Mouse (Mus musculus) mature B cell (primary cell): ENCODE data around the gene Wdr19.

Source experiments
- in situ Hi-C: fragments of 300-500 bp; cut with MboI; formaldehyde crosslinking; loops from 2 replicates; pipeline ENCODE4 v1.14.3; 2019

Gene Wdr19

DNA sequence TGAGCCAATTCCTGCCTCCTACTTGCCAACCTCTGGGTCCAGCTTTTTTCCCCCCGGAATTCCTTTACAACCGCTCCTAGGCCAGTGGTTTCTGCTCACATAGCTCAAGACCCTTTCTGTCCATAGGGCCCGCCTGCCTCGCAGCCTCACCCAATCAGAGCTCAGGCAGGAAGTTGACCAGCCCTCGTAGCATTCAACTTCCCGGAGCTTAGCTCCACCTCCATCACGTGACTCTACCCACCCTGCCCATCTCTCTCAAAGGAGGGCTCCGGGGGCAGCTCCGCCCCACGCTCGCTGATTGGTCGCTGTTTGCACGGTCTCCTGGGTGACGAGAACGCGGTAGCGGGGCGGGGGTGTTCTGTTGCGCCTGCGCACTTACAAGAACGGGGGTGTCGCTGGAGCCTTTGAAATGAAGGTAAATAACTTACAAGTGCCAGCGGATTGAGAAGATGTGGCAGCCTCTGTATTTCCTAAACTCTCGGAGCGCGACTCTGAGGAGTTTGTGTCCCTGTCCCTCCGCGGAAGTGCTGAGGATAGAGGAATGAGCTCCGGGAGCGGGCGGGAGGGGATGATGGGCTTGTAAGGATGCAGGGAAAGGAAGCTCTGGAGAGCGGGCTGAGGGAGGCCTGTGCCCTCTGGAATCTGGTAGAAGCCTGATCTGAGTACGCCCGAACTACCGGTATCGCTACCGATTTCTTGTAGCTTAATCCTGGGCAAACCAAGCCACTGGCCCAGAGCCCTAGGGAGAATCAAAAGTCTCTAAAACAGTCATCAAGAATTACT, at the start of gene Wdr19:
Gene Wdr19, plus strand, starts transcription at position 351 of the 783 bp plus-strand sequence.
- in situ Hi-C loops, result no loop called here

DNA sequence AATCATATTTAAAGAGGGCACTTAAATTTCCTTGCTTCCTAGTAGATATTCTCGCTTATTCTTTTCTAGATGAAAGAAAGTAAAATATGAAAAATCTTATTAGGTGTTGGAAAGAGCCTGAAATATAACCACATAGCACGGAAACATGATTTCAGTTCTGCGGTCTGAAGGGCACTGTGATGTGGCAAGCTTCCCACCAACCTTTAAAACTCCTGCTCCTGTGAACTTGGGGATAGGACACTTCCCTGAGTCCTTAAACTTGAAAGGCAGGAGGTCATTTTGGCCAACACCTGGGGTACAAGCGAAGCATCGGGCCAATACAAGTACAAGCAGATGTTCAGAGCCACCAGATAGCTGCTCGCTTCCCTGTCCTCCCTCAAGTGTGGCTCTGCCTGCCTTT, 49.8 kb upstream of the Wdr19 start:
- in situ Hi-C loops, result no loop called here

- in situ Hi-C loops, result no loop called here
Observed at GRCm38 (mm10) chr5:65150376-65150955, 49.0 kb upstream of the Wdr19 start.

DNA sequence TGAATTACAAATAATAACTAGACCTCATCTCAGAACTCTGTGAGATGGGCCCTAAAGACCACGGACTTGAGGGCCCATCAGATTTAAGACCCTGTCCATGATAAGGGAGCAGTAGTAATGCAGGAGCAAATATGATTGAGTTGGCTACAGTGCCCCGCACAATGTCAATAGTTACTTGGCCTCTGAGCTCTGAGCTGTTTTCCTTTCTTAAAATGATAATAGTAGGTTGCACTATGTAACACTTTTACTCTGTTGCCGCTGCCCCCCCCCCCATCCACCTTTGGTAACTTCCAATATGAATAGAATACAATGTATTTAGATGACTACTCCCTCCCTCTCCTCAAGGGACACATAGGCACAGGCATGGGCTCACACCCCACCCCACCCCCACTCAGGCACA, 48.2 kb upstream of the Wdr19 start:
- in situ Hi-C loops, result no loop called here

DNA sequence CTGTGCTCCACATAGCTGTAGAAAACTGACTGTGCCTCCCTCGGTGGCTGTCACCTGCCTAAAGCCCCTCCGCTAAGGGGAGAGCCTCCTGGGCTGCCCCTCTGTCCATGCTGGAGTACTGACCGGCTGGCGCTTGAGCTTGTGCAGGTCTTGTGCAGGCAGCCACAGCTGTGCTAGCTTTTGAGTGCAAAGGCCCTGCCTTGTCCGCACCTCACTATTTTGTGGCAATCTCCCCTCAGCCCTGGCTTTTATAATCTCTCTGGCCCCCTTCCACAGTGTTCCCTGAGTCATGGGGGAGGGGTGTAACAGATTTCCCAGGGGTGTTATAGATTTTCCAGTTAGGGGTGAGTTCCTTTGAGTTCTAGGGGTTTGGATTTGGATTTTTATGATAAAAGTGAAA, 47.7 kb upstream of the Wdr19 start:
- in situ Hi-C loops, result no loop called here

DNA sequence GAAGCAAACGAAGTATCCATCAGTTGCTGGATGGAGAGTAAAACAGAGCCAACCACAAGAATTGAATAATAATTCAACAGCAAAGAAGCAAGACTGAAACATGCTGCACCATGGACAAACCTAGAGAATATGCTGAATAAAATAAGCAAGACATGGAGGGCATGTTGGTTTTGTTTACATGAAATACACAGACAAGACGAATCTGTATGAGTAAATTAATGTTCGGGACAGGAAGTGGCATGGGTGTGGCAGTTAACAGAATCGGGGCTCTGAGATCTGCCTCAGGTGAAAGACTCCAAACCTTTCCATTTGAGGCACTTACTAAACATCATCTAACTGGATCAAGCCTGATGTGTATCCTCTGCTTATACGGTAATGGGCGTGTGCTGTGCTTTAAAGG, 45.2 kb upstream of the Wdr19 start:
- in situ Hi-C loops, result no loop called here

DNA sequence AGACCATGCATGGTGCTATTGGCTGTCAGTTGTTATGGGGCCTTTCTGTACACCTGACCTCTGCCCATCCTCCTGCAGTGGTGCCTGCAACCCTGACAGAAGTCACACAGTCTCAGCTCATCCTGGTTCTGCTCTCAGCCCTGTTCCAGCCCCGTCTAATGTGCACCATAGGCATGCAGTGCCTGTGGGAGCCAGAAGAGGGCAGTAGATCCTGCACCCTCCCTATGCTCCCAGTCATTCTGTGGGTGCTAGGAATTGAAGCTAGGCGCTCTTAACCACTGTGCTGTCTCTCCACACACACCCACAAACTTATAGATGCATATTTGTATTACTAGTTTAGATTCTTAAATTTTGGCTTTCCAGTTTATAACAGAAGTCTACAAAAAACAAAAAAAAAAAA, 42.6 kb upstream of the Wdr19 start:
- in situ Hi-C loops, result no loop called here

- in situ Hi-C loops, result no loop called here
Observed at GRCm38 (mm10) chr5:65157412-65158381, 41.8 kb upstream of the Wdr19 start.

DNA sequence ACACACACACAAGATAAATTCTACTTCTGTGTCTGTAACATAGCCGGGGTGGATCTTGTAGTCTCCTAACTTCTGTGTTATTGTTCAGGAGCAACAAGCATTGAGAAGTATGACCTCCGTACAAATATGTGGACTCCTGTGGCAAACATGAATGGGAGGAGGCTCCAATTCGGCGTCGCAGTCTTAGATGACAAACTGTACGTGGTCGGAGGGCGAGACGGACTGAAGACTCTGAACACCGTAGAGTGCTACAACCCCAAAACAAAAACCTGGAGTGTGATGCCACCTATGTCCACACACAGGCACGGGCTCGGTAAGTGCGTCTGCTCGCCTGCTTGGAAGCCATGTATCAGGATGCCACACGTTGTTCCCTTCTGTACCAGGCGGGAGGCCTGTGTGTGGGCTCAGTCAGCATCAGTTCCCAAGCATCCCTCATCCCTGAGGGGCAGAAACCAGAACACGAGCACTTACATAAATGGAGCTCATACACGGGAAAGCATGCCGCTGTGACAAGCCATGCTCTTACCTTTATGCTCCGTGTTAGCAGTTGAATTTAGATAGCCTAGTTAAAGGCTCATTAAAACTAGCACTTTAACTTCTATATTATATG, 40.7 kb upstream of the Wdr19 start:
- in situ Hi-C loops, result no loop called here

GRCm38 (mm10) chr5:65163001-65163400, 36.5 kb upstream of the Wdr19 start:
- in situ Hi-C loops, result no loop called here

DNA sequence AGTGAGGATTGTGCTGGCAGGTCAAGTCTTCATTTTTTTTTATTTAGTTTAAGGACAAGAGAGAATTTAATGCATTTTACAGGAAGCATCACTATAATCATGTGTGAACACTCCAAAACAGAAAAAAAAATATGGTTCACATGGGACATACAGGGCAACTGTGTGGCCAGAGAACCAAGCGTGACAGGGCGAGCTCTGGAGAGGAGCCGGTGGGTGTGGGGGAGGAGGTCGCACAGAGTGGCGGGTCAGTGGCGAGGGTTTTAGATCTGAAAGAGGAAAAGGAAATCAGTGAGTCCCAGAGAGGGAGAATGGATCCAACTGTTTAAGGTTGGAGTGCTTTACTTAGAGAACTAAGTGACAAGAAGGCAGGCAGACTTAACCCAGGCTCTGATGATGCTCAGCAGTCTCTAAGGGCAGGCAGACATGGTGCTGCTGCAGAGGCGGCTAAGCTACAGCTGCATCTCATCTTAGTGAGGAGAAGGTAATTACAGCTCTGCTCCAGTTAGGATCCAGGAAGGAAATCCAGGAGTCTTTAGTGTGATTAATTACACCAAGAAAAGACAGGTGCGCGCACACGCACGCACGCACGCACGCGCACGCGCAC, 35.9 kb upstream of the Wdr19 start:
- in situ Hi-C loops, result no loop called here

- in situ Hi-C loops, result no loop called here
Observed at GRCm38 (mm10) chr5:65170206-65170605, 29.3 kb upstream of the Wdr19 start.

- in situ Hi-C loops, result no loop called here
Observed at GRCm38 (mm10) chr5:65175035-65175917, 24.2 kb upstream of the Wdr19 start.

DNA sequence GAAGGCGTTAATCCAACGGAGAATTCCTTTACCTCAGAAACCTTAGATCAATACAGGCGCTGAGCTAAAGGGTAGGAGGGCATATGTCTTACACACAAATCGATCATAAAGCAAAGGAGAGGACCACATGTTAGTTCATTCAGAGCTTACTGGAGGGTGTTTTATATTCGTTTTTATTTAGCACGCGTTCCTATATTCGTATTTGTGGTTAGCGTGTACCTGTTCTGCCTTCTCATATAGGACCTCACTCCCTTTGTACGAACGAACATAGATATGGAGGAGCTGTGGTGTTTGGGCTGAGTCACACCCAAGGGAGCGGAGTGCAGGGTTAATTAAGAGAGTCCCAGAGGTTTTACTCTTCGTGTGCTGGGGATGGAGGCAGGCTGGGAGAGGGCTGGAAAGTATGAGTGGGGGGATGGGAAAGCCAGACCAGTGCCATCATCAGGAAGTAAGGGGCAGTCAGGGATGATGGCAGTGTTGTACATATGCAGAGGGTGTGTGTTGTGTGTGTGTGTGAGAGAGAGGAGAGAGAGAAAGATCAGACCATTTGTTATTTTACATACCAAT, 23.5 kb upstream of the Wdr19 start:
- in situ Hi-C loops, result no loop called here

GRCm38 (mm10) chr5:65177026-65177514, 22.4 kb upstream of the Wdr19 start:
- in situ Hi-C loops, result no loop called here

DNA sequence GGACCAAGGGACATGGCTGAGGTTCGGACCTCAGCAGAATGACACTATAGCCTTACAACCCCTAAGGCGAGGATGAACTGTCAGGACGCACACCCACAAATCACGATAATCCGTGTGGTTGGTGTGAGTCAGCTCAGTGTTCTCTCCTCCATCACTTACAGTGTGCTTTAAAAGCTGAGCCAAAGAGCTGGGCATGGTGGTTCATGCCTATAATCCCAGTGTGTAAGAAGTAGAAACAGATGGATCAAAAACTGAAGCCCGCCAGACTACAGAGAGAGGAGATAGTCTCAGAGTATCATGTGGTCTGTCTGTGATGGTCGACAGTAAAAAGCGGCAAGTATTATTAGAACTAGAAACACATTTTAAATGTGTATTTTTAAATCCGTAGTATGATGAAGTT, 21.0 kb upstream of the Wdr19 start:
- in situ Hi-C loops, result no loop called here

GRCm38 (mm10) chr5:65181160-65181793, 18.2 kb upstream of the Wdr19 start:
- in situ Hi-C loops, result no loop called here

- in situ Hi-C loops, result no loop called here
Observed at GRCm38 (mm10) chr5:65181794-65182169, 17.7 kb upstream of the Wdr19 start.

- in situ Hi-C loops, result no loop called here
Observed at GRCm38 (mm10) chr5:65182268-65182667, 17.2 kb upstream of the Wdr19 start.

GRCm38 (mm10) chr5:65191601-65192000, 7.9 kb upstream of the Wdr19 start:
- in situ Hi-C loops, result no loop called here
